Mouse (Mus musculus): ENCODE data around the gene Tlr2.
A peak's percentile ranks its signal among the peaks of the same experiment; 100 is the strongest.
"Not testable (repeated sequence)": the region's sequence is repeated elsewhere in the genome, so short reads cannot be mapped to it uniquely, and the experiment has no call there.

The Tlr2 gene

GRCm38 (mm10) chr3:83841095-83841850 is at the start of gene Tlr2:
Tlr2 (minus strand) TSS chr3:83841767.
- DNase-seq (ENCODE audit: low spot score in 2 of 2), result peak; percentile 19 to 20

GRCm38 (mm10) chr3:83885163-83885562 is 43.6 kb upstream of the Tlr2 start:
- no peak for DNase-seq (ENCODE audit: low spot score in 2 of 2)

- not testable (repeated sequence) for DNase-seq (ENCODE audit: low spot score in 2 of 2)
Observed at GRCm38 (mm10) chr3:83879261-83880050, 37.9 kb upstream of the Tlr2 start.

- no peak for DNase-seq (ENCODE audit: low spot score in 2 of 2)
Observed at GRCm38 (mm10) chr3:83878801-83879200, 37.2 kb upstream of the Tlr2 start.

- no peak for DNase-seq (ENCODE audit: low spot score in 2 of 2)
Observed at GRCm38 (mm10) chr3:83876299-83876698, 34.7 kb upstream of the Tlr2 start.

GRCm38 (mm10) chr3:83875078-83875477 is 33.5 kb upstream of the Tlr2 start:
- DNase-seq (ENCODE audit: low spot score in 2 of 2), result not testable (repeated sequence)

GRCm38 (mm10) chr3:83872853-83873252 is 31.3 kb upstream of the Tlr2 start:
- DNase-seq (ENCODE audit: low spot score in 2 of 2), result not testable (repeated sequence)

GRCm38 (mm10) chr3:83871962-83872361 is 30.4 kb upstream of the Tlr2 start:
- DNase-seq (ENCODE audit: low spot score in 2 of 2), result not testable (repeated sequence)

GRCm38 (mm10) chr3:83871559-83871958 is 30.0 kb upstream of the Tlr2 start:
- not testable (repeated sequence) for DNase-seq (ENCODE audit: low spot score in 2 of 2)

GRCm38 (mm10) chr3:83869776-83870175 is 28.2 kb upstream of the Tlr2 start:
- no peak for DNase-seq (ENCODE audit: low spot score in 2 of 2)

GRCm38 (mm10) chr3:83867026-83867425 is 25.5 kb upstream of the Tlr2 start:
- DNase-seq (ENCODE audit: low spot score in 2 of 2), result not testable (repeated sequence)

GRCm38 (mm10) chr3:83865216-83865615 is 23.6 kb upstream of the Tlr2 start:
- DNase-seq (ENCODE audit: low spot score in 2 of 2), result no peak

GRCm38 (mm10) chr3:83864064-83864548 is 22.5 kb upstream of the Tlr2 start:
- DNase-seq (ENCODE audit: low spot score in 2 of 2), result no peak

GRCm38 (mm10) chr3:83862956-83863355 is 21.4 kb upstream of the Tlr2 start:
- peak; percentile 20 to 54 for DNase-seq (ENCODE audit: low spot score in 2 of 2)

GRCm38 (mm10) chr3:83859595-83859994 is 18.0 kb upstream of the Tlr2 start:
- no peak for DNase-seq (ENCODE audit: low spot score in 2 of 2)

GRCm38 (mm10) chr3:83859071-83859470 is 17.5 kb upstream of the Tlr2 start:
- no peak for DNase-seq (ENCODE audit: low spot score in 2 of 2)

- no peak for DNase-seq (ENCODE audit: low spot score in 2 of 2)
Observed at GRCm38 (mm10) chr3:83857621-83858020, 16.1 kb upstream of the Tlr2 start.

GRCm38 (mm10) chr3:83855643-83856042 is 14.1 kb upstream of the Tlr2 start:
- no peak for DNase-seq (ENCODE audit: low spot score in 2 of 2)

- DNase-seq (ENCODE audit: low spot score in 2 of 2), result no peak
Observed at GRCm38 (mm10) chr3:83849341-83849740, 7.8 kb upstream of the Tlr2 start.

GRCm38 (mm10) chr3:83844766-83845520 is 3.4 kb upstream of the Tlr2 start:
- no peak for DNase-seq (ENCODE audit: low spot score in 2 of 2)

- no peak for DNase-seq (ENCODE audit: low spot score in 2 of 2)
Observed at GRCm38 (mm10) chr3:83839477-83839876, 2.1 kb downstream of the Tlr2 start.

- DNase-seq (ENCODE audit: low spot score in 2 of 2), result no peak
Observed at GRCm38 (mm10) chr3:83836685-83837084, 4.9 kb downstream of the Tlr2 start.
